Mouse (Mus musculus) heart, postnatal 25 days (tissue): ENCODE measurements around the gene Lclat1. TPM values are rescaled to one million over a fixed set of nuclear protein-coding genes. Genes with fewer than 3 reads are reported as not detected.
"Not testable (repeated sequence)": the region's sequence is repeated elsewhere in the genome, so short reads cannot be mapped to it uniquely, and the experiment has no call there.

Experiments used
- DNase-seq: peaks from one replicate; pipeline ENCODE4 v3.0.0; 2022; ENCODE audit warnings: low spot score
- intact Hi-C: fragments of 180-260 bp; cut with DNase I; formaldehyde crosslinking; loops from one replicate; pipeline ENCODE4 v1.15.1; 2025
- total RNA-seq, 2 experiments: library from RNA; stranded (reverse); gene quantifications; 2 replicates each; pipeline ENCODE4 v1.2.3; 2021

Lclat1 gene
- total RNA-seq, 2 experiments from 2014 or later = 107 to 116 TPM

GRCm38 (mm10) chr17:73121726-73122125, 13.9 kb downstream of the Lclat1 start:
- intact Hi-C loops = no loop called here
- no peak for DNase-seq

GRCm38 (mm10) chr17:73126349-73126748, 18.6 kb downstream of the Lclat1 start:
- intact Hi-C loops = no loop called here
- DNase-seq = no peak

- DNase-seq = no peak
- intact Hi-C loops = no loop called here
Observed at GRCm38 (mm10) chr17:73126903-73127302, 19.1 kb downstream of the Lclat1 start.

GRCm38 (mm10) chr17:73136562-73137484, 29.0 kb downstream of the Lclat1 start:
- no peak for DNase-seq
- intact Hi-C loops = no loop called here

- DNase-seq = no peak
- intact Hi-C loops = no loop called here
Observed at GRCm38 (mm10) chr17:73138217-73138616, 30.4 kb downstream of the Lclat1 start.

GRCm38 (mm10) chr17:73142029-73142428, 34.2 kb downstream of the Lclat1 start:
- no peak for DNase-seq
- intact Hi-C loops = no loop called here

GRCm38 (mm10) chr17:73142445-73142844, 34.7 kb downstream of the Lclat1 start:
- no peak for DNase-seq
- intact Hi-C loops = no loop called here

GRCm38 (mm10) chr17:73145426-73145825, 37.6 kb downstream of the Lclat1 start:
- intact Hi-C loops = no loop called here
- DNase-seq = no peak

- intact Hi-C loops = no loop called here
Observed at GRCm38 (mm10) chr17:73148607-73149006, 40.8 kb downstream of the Lclat1 start.

GRCm38 (mm10) chr17:73152790-73153525, 45.2 kb downstream of the Lclat1 start:
- intact Hi-C loops, DNase-seq: not testable (repeated sequence)

More at GRCm38 (mm10) chr17:73148607-73149006, 40.8 kb downstream of the Lclat1 start:
- no peak for DNase-seq

GRCm38 (mm10) chr17:73153672-73154071, 45.9 kb downstream of the Lclat1 start:
- intact Hi-C loops = no loop called here

GRCm38 (mm10) chr17:73156606-73157005, 48.8 kb downstream of the Lclat1 start:
- no peak for DNase-seq
- intact Hi-C loops = no loop called here

More at GRCm38 (mm10) chr17:73153672-73154071, 45.9 kb downstream of the Lclat1 start:
- DNase-seq = no peak

- DNase-seq = no peak
- intact Hi-C loops = no loop called here
Observed at GRCm38 (mm10) chr17:73161795-73162194, 54.0 kb downstream of the Lclat1 start.

- intact Hi-C loops = no loop called here
- DNase-seq = no peak
Observed at GRCm38 (mm10) chr17:73162445-73163208, 54.8 kb downstream of the Lclat1 start.

GRCm38 (mm10) chr17:73163597-73163996, 55.8 kb downstream of the Lclat1 start:
- intact Hi-C loops = no loop called here

GRCm38 (mm10) chr17:73164121-73164520, 56.3 kb downstream of the Lclat1 start:
- DNase-seq = no peak
- intact Hi-C loops = no loop called here

More at GRCm38 (mm10) chr17:73163597-73163996, 55.8 kb downstream of the Lclat1 start:
- DNase-seq = no peak

- intact Hi-C loops = no loop called here
- no peak for DNase-seq
Observed at GRCm38 (mm10) chr17:73169461-73169860, 61.7 kb downstream of the Lclat1 start.

- intact Hi-C loops = loop anchor here (10.0 kb wide), 1 partner anchor 545 kb away; the partner anchor contains the start of gene Galnt14
Observed at GRCm38 (mm10) chr17:73170141-73170540, 62.4 kb downstream of the Lclat1 start.

GRCm38 (mm10) chr17:73174083-73174562, 66.3 kb downstream of the Lclat1 start:
- no peak for DNase-seq
- intact Hi-C loops = loop anchor here (10.0 kb wide), 1 partner anchor 541 kb away; the partner anchor contains the start of gene Galnt14

More at GRCm38 (mm10) chr17:73170141-73170540, 62.4 kb downstream of the Lclat1 start:
- DNase-seq = no peak

GRCm38 (mm10) chr17:73175720-73176119, 67.9 kb downstream of the Lclat1 start:
- intact Hi-C loops = loop anchor here (10.0 kb wide), 1 partner anchor 539 kb away; the partner anchor contains the start of gene Galnt14
- no peak for DNase-seq
